Mouse (Mus musculus): ENCODE results near the gene Sema3e.

Gene Sema3e

DNA sequence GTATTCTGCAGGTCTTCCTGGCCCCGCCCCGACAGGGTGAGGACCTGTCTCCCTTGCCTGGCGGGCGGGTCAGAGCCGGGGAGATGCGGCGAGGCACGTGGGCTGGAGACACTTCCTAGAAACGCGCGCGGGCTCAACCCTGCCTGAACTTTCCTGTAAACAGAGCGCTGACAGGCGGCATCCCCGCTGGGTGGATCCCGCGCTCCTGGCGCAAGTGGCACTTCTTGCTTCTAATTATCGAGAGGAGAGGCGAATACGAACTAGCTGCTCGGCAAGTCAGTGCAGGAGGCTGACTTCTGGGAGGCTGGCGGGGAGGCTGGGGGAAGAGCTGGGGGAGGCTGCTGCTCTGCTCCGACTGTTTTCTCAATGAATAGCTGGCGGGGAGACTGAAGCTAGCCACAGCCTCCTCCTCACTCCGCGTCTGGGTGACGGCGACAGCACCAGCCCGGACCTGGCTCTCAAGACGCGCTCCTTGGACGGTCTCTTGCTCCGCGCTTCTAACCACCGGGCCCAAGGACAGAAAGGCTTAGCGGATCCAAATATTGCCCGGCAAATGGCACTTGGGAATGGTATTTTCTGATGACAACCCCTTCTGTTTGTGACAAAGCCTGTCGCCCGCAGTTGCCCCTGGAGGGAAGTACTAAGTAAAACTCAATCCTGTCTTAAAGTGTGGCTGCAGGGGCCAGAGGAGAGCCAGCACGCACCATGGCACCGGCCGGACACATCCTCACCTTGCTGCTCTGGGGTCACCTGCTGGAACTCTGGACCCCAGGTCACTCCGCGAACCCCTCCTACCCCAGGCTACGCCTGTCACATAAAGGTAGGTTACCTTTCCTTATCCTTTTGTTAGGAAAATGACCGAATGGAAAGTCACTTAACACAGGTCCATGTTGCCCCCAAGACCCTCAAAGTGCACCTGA is at the start of gene Sema3e:
TSS of gene Sema3e (plus strand) at position 72 of the 920 bp plus-strand sequence.
- no peak for DNase-seq (ENCODE audit: low spot score)

DNA sequence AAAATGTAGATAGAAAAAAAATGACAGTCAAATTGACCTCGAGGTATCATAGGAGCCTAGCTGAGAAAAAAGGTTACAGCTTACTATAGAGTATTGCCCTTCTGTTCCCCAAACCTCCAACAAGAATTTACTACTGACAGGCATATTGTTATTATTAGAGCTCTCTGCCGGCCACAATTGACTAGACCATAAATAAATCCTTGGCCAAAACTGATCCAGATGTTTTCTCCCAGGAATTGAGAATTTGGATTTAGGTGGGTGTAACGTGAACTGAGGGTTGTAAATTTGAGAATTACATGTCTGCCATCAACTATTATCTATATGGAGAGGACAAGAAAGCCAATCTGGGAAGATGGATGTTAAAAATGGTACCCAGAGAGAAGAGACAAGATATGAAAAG is 47.5 kb upstream of the Sema3e start:
- DNase-seq (ENCODE audit: low spot score) = no peak

DNA sequence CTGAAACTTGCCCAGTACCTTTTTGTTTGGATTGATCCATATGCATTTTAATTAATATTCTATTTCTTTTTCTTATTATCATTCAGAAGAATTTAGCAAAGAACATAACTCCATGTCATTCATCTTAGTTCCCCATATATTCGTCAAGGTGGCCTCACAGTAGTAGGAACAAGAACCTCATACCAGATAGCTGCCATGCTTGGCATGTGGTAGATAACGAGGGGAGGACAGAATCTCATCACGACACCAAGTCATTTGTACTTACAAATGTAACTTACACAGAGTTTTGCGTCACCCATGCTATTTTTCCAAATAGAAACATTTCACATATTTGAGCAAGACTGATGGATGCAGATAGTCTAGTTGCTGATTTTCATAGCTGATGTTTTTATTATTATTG is 45.9 kb upstream of the Sema3e start:
- no peak for DNase-seq (ENCODE audit: low spot score)

- no peak for DNase-seq (ENCODE audit: low spot score)
Observed at GRCm38 (mm10) chr5:13982417-13983054, 42.5 kb upstream of the Sema3e start.

DNA sequence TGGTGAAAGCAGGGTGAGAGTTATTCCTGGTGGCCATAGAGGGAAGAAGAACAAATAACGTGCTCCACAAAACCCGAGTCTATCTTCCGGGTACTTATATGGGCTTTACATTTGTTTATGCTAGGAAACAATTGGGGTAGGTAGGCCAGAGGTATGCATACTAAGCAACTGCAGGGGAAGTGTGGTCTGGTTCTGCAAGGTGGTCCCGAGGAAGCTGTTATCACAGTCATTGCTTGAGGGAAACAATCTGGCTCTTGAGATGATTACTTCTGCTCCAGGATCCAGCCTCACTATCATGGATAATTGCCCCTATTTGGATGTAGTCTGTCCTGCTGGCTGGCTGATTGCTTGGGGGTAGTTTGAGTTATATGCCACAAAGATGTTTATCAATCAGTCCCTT is 41.5 kb upstream of the Sema3e start:
- DNase-seq (ENCODE audit: low spot score) = no peak

DNA sequence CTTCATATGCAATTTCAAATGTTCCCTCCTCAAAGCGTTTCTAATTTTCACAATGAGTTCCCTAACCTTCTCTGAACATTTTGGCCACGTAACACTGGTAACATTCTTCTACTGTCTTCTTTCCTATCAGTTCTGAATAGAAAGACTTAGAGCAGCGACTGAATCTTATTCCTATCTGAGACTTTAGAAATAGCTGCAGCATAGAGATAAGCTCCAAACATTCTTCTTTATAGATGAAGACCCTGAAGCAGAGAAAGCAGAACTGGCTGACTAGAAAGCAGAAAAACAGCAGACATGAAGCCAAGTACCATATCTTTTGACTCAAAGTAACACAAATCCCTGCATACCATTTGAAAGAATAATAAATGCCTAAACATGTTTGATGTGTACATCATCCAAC is 39.4 kb upstream of the Sema3e start:
- no peak for DNase-seq (ENCODE audit: low spot score)

DNA sequence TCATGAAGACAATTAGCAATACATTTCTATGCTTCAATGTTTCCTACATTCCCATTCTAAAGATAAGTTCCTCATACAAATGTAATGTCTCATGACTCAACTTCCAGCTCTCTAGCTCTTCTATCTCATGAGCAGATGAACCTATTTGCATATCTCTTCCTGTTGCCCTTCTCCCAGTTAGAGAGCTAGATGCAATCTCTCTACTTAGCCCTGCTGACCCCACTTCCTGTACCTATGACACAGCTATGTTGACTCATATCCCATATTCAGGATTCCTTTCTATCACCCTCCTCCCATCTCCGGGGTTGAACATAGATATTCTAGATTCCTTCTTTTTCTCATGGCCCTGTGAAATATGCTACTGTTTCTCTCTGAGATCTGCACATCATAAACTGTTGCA is 38.0 kb upstream of the Sema3e start:
- no peak for DNase-seq (ENCODE audit: low spot score)

DNA sequence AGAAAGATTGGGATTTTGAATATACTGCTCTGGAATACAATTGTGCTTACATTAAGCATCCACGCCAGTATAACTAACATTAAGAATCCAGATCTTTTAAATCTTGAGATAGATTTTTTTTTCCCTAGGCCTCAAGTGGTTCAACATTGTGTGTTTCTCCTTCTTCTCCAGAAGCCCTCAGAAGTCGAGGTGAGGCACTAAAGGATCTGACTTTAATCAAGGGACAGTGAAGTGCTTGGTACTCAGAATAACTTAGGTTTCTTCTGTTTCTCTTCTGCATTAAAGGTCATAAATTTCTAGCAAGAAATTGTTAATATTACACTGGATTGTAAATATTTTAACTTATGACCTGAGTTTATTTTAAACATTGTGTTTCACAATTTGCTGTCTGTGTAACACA is 37.1 kb upstream of the Sema3e start:
- DNase-seq (ENCODE audit: low spot score) = no peak

DNA sequence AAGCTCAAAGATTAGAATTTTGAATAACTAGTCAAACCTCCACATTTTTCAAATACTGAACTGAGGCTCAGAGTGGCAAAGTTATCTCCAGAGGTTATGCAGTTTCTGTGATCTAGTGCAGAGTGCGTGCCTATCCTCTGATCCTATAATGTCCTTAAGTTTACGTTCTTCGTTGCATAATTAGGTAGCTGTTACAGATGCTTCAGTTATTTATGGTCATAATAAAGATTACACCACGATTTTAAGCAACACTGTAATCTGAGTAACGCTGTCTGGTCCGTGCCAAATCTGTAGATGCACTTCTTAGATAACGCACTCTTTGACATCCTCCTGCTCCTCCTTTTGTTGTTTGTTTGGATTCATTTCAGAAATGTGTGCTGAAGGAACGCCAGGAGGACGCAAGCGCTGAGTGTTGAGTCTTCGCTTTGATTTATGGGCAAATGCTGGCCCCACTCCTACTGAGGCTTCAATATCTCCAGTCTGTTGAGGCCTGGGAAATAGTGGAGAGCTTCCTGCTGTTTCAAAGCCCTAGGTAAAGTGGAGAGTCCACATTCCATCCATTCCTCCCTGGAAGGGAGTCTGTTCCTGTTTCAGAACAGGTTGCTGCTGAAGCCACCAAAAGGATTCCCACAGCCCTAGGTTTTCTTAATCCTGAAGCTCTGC is 32.2 kb upstream of the Sema3e start:
- no peak for DNase-seq (ENCODE audit: low spot score)

DNA sequence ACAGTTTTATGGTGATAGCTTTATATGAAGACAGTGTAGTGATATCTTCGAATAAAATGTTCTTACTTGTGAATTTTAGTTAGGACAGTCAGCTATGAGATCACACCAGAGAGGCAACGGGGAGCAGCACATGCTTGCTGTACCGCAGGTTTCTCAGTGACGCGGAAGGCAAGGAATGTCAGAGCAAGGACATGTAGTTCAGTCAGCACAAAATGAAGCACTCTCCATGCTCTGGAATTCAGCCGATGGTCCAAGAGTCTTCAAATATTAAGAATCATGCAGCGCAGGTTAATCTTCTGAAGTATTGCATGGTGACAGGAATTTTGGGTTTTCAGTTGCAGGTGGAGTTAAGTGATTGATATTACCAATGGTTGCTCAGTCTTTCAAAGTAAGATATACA is 3.3 kb downstream of the Sema3e start:
- no peak for DNase-seq (ENCODE audit: low spot score)

- DNase-seq (ENCODE audit: low spot score) = no peak
Observed at GRCm38 (mm10) chr5:14030796-14031195, 5.7 kb downstream of the Sema3e start.

- no peak for DNase-seq (ENCODE audit: low spot score)
Observed at GRCm38 (mm10) chr5:14032056-14032455, 7.0 kb downstream of the Sema3e start.

DNA sequence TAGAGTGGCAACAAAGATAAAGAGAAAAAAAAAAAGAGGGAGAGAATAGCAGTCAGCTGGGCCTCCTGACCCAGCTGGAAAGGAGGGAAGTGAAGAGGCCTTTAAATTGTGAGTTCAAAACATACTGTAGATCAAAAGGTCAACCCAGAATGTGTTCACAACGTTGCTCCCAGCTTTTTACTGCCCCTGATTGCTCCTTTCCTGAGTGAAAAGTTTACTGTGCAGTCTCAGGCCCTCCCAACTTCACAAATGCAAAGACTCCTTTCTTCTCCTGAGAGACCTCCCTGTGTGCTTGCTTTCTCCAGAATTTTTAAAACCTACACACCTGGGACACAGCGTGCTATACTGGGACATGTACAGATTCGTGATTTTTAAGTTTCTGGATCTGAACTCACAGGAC is 8.2 kb downstream of the Sema3e start:
- DNase-seq (ENCODE audit: low spot score) = no peak

- no peak for DNase-seq (ENCODE audit: low spot score)
Observed at GRCm38 (mm10) chr5:14038813-14039496, 13.9 kb downstream of the Sema3e start.

DNA sequence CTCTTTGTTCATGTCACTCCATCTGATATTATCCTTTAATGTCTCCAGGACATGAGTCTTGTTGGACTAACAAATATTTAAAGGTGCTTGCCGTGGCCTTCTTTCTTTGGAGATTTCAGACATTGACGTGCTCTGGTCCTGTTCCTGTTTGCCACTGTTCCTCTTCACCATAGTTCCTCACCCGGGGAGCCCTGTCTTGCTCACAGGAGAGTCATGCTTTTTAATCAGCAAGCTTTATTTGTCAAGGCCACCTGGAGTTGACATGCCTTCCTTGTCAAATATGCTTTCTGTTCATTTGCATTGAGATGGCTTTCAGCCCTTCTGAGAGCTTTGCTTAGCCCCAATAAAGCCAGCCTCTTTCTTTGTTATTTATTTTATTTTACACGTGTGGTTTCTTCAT is 15.1 kb downstream of the Sema3e start:
- no peak for DNase-seq (ENCODE audit: low spot score)

DNA sequence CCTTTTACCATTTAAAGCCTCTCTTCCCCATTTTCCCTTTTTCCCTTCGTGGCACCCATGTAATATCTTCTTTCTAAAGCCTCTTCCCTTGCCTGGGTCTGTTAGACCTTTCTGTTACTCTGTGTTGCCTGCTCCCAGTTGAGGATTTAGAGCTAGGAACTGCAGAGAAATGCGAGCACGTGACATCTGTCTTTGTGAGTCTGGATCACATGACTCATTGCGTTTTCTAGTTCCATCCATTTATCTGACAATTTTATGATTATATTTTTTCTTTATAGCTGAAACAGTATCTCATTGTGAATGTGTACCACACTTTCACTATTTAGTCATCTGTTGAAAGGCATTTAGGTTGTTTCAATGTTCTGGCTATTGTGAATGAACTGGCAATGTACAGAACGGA is 18.0 kb downstream of the Sema3e start:
- no peak for DNase-seq (ENCODE audit: low spot score)

- no peak for DNase-seq (ENCODE audit: low spot score)
Observed at GRCm38 (mm10) chr5:14043983-14044382, 18.9 kb downstream of the Sema3e start.

- DNase-seq (ENCODE audit: low spot score) = no peak
Observed at GRCm38 (mm10) chr5:14048660-14049059, 23.6 kb downstream of the Sema3e start.

- DNase-seq (ENCODE audit: low spot score) = no peak
Observed at GRCm38 (mm10) chr5:14054472-14054871, 29.4 kb downstream of the Sema3e start.

- DNase-seq (ENCODE audit: low spot score) = no peak
Observed at GRCm38 (mm10) chr5:14059895-14060553, 34.9 kb downstream of the Sema3e start.

GRCm38 (mm10) chr5:14062918-14063481 is 37.9 kb downstream of the Sema3e start:
- no peak for DNase-seq (ENCODE audit: low spot score)

DNA sequence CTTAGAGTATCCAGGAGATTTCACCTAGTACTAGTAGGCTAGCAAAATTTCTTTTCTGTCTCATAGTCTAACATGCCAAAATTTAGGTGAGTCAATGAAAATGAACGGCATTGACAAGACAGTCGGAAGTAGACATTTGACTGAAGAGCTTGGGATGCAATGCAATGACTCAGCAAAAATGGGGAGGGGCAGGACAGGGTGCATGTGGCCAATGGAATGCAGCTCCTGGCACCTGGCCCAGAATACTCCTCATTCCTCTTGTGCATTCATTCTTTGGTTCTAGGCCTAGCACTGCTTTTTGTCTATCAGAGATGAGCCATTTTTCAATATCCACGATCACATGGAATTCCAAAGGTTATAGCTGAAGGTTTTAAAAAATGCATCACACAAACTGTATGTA is 48.1 kb downstream of the Sema3e start:
- DNase-seq (ENCODE audit: low spot score) = no peak

Data from c-Kit-positive CD71-positive TER-119-positive erythroid progenitor cells, embryonic 14.5 days (primary cell).